Mouse (Mus musculus) ES-E14 (cell line): ENCODE results near the gene A730015C16Rik. TPM values are rescaled to one million over a fixed set of nuclear protein-coding genes. Genes with fewer than 3 reads are reported as not detected.

ENCODE experiments used
- DNase-seq: peaks from one replicate; pipeline ENCODE4 v3.0.0-alpha.2; 2013; ENCODE audit warnings: low read depth, low spot score
- H3K27ac ChIP-seq: 2 replicates; pipeline ENCODE4 v1.5.1; 2012; ENCODE audit warnings: low read depth, mild to moderate bottlenecking, low read length, moderate library complexity, mixed read lengths; ENCODE audit not compliant: poor library complexity, insufficient read depth, severe bottlenecking
- H3K36me3 ChIP-seq: 2 replicates; pipeline ENCODE4 v1.6.1; 2012; ENCODE audit warnings: mild to moderate bottlenecking, low read length, moderate library complexity, mixed read lengths; ENCODE audit not compliant: control insufficient read depth, poor library complexity, insufficient read depth, severe bottlenecking
- H3K4me1 ChIP-seq, 2 experiments: fragments of 150-350 bp in 1 of 2; sonication (generic) in 1 of 2; 2 replicates each; pipeline ENCODE4 v1.6.1; 2012; ENCODE audit warnings: low read length in 2 of 2, mild to moderate bottlenecking in 1 of 2, mixed read lengths in 1 of 2; ENCODE audit not compliant: control insufficient read depth in 2 of 2, insufficient read depth in 2 of 2, poor library complexity in 1 of 2
- H3K4me3 ChIP-seq, 2 experiments: fragments of 150-350 bp in 1 of 2; sonication (generic) in 1 of 2; 2 replicates each; pipeline ENCODE4 v1.5.1; 2012; ENCODE audit warnings: low read length in 2 of 2, low read depth in 1 of 2, mild to moderate bottlenecking in 1 of 2, mixed read lengths in 1 of 2; ENCODE audit not compliant: insufficient read depth in 1 of 2, poor library complexity in 1 of 2, severe bottlenecking in 1 of 2
- H3K9ac ChIP-seq: 2 replicates; pipeline ENCODE4 v1.6.1; 2012; ENCODE audit warnings: low read depth, mild to moderate bottlenecking, low read length, mixed read lengths; ENCODE audit not compliant: poor library complexity, insufficient read depth, severe bottlenecking
- H3K9me3 ChIP-seq: fragments of 150-350 bp; sonication (generic); 2 replicates; pipeline ENCODE4 v1.6.1; 2012; ENCODE audit warnings: low read depth, mild to moderate bottlenecking, low read length; ENCODE audit not compliant: control insufficient read depth, insufficient read depth
- CHD2 ChIP-seq: IDR thresholded peaks from 2 replicates; pipeline ENCODE4 v1.6.1; 2014; ENCODE audit warnings: mild to moderate bottlenecking, low read depth, low read length, inconsistent platforms
- HCFC1 ChIP-seq: IDR thresholded peaks from 2 replicates; pipeline ENCODE4 v1.6.1; 2012; ENCODE audit warnings: low read length, inconsistent platforms, borderline replicate concordance; ENCODE audit not compliant: insufficient read depth
- MAFK ChIP-seq: IDR thresholded peaks from 2 replicates; pipeline ENCODE4 v1.6.1; 2014; ENCODE audit warnings: mild to moderate bottlenecking, low read depth, low read length, inconsistent platforms; ENCODE audit not compliant: insufficient read depth
- ZC3H11A ChIP-seq: IDR thresholded peaks from 2 replicates; pipeline ENCODE4 v1.6.1; 2012; ENCODE audit warnings: low read depth, mild to moderate bottlenecking, inconsistent platforms, low read length, borderline replicate concordance
- ZNF384 ChIP-seq: IDR thresholded peaks from 2 replicates; pipeline ENCODE4 v1.6.1; 2012; ENCODE audit warnings: low read depth, low read length, inconsistent platforms
- in situ Hi-C, 2 experiments: fragments of 600-800 bp; cut with MboI; formaldehyde crosslinking; loops; one replicate each; pipeline ENCODE4 v1.15.1; 2025; ENCODE audit warnings: low sequenced_read_pairs in 2 of 2, inconsistent platforms in 1 of 2; ENCODE audit not compliant: unreplicated experiment in 2 of 2
- total RNA-seq: library from RNA; depleted of rRNA; stranded (reverse); fragments of 300-350 nt; gene quantifications from 2 replicates; pipeline ENCODE4 v1.2.3, GENCODE M21; 2012; rRNA removed

The A730015C16Rik gene
- total RNA-seq = 2.6 and 3.1 TPM in 2 replicates

GRCm38 (mm10) chr4:108848505-108848848 is at the start of gene A730015C16Rik:
Gene A730015C16Rik, minus strand, starts transcription at chr4:108848619.
- H3K9ac ChIP-seq = peak within 1 kb of the TSS; percentile 97
- no peak for DNase-seq
- TF ChIP-seq ZNF384 = no peak
- TF ChIP-seq HCFC1 = no peak
- no peak for TF ChIP-seq ZC3H11A
- H3K27ac ChIP-seq = no peak within 1 kb of the TSS; the same call in 1 of the 2 replicates
- peaks cover 3 to 5% of the 10 kb centered on the region in 2 experiments; a peak in 2 of 4 replicates for H3K4me1 ChIP-seq
- H3K4me3 ChIP-seq = peak within 1 kb of the TSS; percentile 93 to 98
- in situ Hi-C loops = no loop called here
- peaks cover 4% of the 10 kb centered on the region; the same call in 1 of the 2 replicates for H3K36me3 ChIP-seq
- no peaks in the 10 kb centered on the region for H3K9me3 ChIP-seq

- Histone ChIP-seq H3K27ac (no peak overlapping the region), H3K9ac (no peak overlapping the region), H3K4me3 (no peak overlapping the region), H3K36me3 (no peaks in the 10 kb centered on the region), H3K4me1 (no peaks in the 10 kb centered on the region), H3K9me3 (no peaks in the 10 kb centered on the region)
- in situ Hi-C loops = no loop called here
- DNase-seq = no peak
- TF ChIP-seq ZC3H11A (no peak), HCFC1 (no peak), MAFK (no peak), ZNF384 (no peak)
Observed at GRCm38 (mm10) chr4:108890876-108891275, 42.5 kb upstream of the A730015C16Rik start.

- TF ChIP-seq HCFC1 (no peak), MAFK (no peak), ZNF384 (no peak), ZC3H11A (no peak), CHD2 (no peak)
- DNase-seq = no peak
- Histone ChIP-seq H3K9me3 (no peaks in the 10 kb centered on the region), H3K36me3 (no peaks in the 10 kb centered on the region), H3K9ac (no peak overlapping the region), H3K4me3 (no peak overlapping the region), H3K27ac (no peak overlapping the region), H3K4me1 (no peaks in the 10 kb centered on the region; a peak in 1 of 4 replicates)
- in situ Hi-C loops = no loop called here
Observed at GRCm38 (mm10) chr4:108887456-108887855, 39.0 kb upstream of the A730015C16Rik start.

GRCm38 (mm10) chr4:108883815-108884214 is 35.4 kb upstream of the A730015C16Rik start:
- in situ Hi-C loops = no loop called here
- peak; percentile 57 for DNase-seq
- Histone ChIP-seq H3K4me1 (peaks cover 0 to 2% of the 10 kb centered on the region in 2 experiments; a peak in 2 of 4 replicates), H3K27ac (no peak overlapping the region), H3K9me3 (no peaks in the 10 kb centered on the region), H3K9ac (no peak overlapping the region), H3K4me3 (no peak overlapping the region), H3K36me3 (no peaks in the 10 kb centered on the region)
- TF ChIP-seq MAFK (no peak), ZNF384 (no peak), HCFC1 (no peak), ZC3H11A (no peak), CHD2 (no peak)
